Mouse (Mus musculus) kidney, adult 10 weeks (tissue): ENCODE results near the gene Csrp3. TPM values are rescaled to one million over a fixed set of nuclear protein-coding genes. Genes with fewer than 3 reads are reported as not detected.

ENCODE experiments used
- polyA plus RNA-seq: library from polyadenylated mRNA; stranded (reverse); fragments of 350-450 nt; fragmentation: Illumina TruSeq; extraction: RNeasy Lipid Tissue Mini Kit (QIAGEN cat#74804); gene quantifications from one replicate; pipeline ENCODE4 v1.2.3, GENCODE M21; 2014; ENCODE audit warnings: low read depth, low replicate concordance

The Csrp3 gene
- not detected for polyA plus RNA-seq

DNA sequence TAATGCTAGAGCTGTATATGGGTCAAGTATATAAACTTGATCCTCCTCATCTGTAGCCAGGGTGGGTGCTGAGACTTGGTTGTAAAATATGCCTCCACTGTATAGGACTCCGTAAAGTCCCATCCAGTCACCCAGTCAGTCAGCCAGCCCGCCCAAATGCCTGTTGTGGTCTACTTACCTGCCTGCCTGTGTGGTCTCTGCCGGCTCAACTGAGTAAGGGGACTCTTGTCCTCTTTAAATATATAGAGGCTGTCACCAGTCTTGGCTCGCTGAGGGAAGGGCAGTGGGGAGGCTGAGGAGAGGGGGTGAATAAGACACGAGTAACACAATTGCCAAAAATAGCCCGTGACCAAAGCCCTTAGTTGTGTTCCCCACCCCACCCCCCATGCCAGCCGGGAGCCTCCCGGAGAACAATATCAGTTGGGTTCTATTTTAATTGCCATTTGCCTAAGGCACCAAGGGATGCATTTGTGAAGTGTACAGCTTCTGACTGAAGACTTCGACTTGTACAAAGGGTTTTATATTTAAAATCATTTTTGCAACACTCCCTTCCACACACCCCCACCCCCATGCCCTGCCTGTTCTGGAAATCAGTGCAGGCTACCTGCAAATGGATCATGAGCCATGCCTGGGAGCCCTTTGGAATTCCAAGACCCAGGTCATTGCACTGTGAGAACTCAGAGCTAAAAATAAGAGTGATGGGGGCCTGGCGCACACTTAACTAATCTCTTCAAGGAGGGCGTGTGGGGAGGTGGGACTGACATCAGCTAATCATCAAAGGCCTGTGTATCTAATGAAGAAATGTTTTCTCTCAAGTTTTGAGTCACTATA, at the start of gene Csrp3:
Gene Csrp3, minus strand, starts transcription at position 214 of the 831 bp plus-strand sequence.

DNA sequence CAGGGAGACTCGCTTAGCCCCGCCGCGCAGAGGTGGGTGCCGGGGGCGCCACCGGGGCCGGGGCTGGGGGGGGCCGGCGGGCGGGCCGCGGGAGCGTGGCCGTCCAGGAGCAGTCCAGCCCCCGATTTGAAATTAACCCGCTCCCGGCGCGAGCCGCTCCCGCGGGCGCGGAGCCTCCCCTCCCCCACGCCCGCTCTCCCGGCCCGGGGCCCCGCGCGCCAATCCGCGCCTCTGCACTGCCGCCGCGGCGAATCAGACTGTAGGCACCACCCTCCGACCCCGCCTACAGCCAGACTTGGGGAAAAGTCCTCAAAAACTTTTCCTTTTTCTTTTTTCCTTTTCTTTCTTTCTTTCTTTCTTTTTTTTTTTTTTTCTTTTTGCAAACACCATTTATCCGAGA, 33.7 kb upstream of the Csrp3 start, which contains the start of gene E2f8:
Gene E2f8, minus strand, starts transcription at position 111 of the 400 bp plus-strand sequence.

DNA sequence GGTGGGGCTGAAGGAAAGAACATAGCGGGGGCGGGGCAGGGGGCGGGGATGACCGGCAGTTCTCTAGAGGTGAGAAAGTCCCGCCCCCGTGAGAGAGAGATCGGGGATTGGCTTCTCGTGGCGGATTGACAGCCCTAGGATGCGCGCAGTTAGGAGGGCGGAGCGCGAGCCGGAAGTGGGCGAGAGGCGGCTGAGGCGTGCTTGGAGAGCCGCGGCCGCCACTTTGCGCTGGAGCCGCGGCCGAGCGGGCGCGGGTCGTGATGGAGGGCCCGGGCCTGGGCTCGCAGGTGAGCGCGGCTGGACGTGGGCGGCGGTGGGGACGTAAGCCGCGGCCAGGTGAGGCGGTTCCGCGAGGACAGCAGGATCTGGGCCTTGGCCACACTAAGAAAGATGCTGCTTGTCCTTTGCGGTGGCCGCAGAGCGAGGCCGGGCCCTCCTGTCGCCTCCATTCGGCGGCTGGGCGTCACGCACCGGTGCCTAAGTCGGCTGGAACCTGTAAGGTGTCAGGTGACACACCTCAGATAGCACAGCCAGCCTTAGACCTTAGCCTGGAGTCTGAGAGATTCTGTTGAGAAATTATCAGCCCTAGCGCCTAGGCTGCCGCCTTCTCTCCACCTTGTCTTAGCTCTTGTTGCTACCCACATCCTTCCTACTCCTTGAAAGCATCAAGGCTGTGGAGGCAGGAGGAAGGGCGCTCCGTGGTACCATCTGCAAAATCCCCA, 58.8 kb downstream of the Csrp3 start, which contains the start of gene Zdhhc13:
Gene Zdhhc13, plus strand, starts transcription at position 153 of the 722 bp plus-strand sequence.

Other genes starting within 250 kb of the Csrp3 start
- not detected for gene Mrgprb3, start 204.2 kb downstream of the Csrp3 start, polyA plus RNA-seq
- 37.6 TPM for gene Zdhhc13, start 59.0 kb downstream of the Csrp3 start, polyA plus RNA-seq
- gene E2f8, start 33.6 kb upstream of the Csrp3 start, polyA plus RNA-seq = not detected
- gene Nav2, start 60.7 kb upstream of the Csrp3 start, polyA plus RNA-seq = 5.8 TPM